Mouse (Mus musculus) frontal cortex, adult (tissue): ENCODE measurements at regions not wholly inside any gene's neighbourhood (a gene's known extent, or its start where the extent isn't known, plus 50 kb on each side); places are given as distances from the start of the nearest gene placed in this dataset.

ENCODE experiments used
- ATAC-seq: cut with Nextera tagmentation; 2 replicates; pipeline ENCODE4 v1.9.2; 2017; ENCODE audit warnings: mild to moderate bottlenecking, moderate library complexity, mixed read lengths; ENCODE audit not compliant: low TSS enrichment

GRCm38 (mm10) chr9:8443315-8443714, 100.6 kb upstream of the Trpc6 start:
- peak; percentile 92 for ATAC-seq

GRCm38 (mm10) chr9:8451471-8451870, 92.5 kb upstream of the Trpc6 start:
- ATAC-seq = no peak

GRCm38 (mm10) chr9:8453591-8453990, 90.4 kb upstream of the Trpc6 start:
- no peak for ATAC-seq

GRCm38 (mm10) chr9:8454557-8454956, 89.4 kb upstream of the Trpc6 start:
- no peak for ATAC-seq

- ATAC-seq = no peak
These were observed 84.8 kb upstream of the Trpc6 start for GRCm38 (mm10) chr9:8459084-8459571.

GRCm38 (mm10) chr9:8461737-8462136, 82.2 kb upstream of the Trpc6 start:
- no peak for ATAC-seq

GRCm38 (mm10) chr9:8462881-8463280, 81.1 kb upstream of the Trpc6 start:
- ATAC-seq = no peak

GRCm38 (mm10) chr9:8486525-8486924, 57.4 kb upstream of the Trpc6 start:
- no peak for ATAC-seq

- no peak for ATAC-seq
These were observed 56.1 kb upstream of the Trpc6 start for GRCm38 (mm10) chr9:8487821-8488220.
